Mouse (Mus musculus) right cerebral cortex, postnatal 25 days (tissue): ENCODE data around the gene Umps.

Experiments used
- DNase-seq: peaks from one replicate; pipeline ENCODE4 v3.0.0; 2022

Gene Umps

DNA sequence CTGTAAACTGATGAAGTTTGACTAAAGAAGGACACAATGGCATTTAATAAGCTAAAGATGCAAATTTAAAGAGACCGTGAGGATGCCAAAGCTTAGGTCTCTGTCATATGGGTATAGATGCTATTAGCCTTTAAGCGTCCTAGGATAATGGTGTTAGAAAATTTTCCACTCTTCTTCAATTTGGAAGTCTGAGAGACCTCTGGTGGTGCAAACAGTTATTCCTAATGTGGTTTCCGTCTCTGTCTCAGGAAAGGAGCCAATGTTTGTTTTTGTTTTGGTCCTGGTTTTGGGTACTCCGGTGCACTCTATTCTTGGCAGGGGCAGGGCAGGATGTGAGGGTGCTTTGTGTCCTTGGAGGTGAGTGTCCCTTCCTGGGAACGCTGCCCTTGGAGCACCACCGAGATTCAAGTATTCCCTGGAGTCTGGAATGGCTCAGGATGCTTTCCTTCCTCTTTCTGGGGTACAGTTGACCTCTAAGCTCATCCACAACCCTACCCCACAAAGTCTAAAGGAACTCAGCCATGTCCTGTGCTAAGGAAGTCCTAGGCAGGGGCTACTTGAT is 39.5 kb downstream of the Umps start:
- DNase-seq: no peak

DNA sequence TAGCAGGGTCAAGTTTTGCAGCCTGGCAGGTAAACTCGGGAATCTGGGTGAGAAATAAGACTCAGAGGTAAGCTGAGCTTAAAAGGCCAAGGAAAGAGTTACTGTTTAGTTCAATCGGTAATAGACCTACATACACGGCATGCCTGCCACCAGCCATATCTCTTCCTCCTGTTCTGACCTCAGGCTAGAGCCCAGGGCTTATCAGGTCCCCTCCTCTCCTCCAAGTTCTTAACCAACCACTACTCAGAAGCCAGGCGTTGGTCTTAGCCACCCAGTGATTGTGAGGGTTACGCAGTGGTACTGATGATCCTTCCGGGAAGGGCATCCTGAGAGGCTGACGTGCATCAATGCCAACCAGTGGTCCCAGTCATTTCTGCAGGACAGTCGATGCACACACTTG is 43.1 kb downstream of the Umps start:
- no peak for DNase-seq

DNA sequence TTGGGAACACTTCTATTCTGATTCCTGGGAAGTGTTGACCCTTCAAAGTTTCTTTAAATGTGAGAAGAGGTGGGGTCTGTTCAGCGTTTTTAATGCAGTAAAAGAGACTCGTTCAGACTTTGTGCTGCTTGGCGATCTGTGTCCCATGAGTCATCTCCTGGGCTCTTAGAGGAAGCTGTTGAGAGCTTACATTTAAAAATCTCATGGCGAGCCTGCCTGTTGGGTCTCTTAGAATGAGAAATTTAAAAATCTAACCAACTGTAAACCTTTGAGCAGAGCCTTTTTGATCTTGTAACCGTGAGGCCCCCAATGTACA is 43.9 kb downstream of the Umps start:
- DNase-seq: no peak

DNA sequence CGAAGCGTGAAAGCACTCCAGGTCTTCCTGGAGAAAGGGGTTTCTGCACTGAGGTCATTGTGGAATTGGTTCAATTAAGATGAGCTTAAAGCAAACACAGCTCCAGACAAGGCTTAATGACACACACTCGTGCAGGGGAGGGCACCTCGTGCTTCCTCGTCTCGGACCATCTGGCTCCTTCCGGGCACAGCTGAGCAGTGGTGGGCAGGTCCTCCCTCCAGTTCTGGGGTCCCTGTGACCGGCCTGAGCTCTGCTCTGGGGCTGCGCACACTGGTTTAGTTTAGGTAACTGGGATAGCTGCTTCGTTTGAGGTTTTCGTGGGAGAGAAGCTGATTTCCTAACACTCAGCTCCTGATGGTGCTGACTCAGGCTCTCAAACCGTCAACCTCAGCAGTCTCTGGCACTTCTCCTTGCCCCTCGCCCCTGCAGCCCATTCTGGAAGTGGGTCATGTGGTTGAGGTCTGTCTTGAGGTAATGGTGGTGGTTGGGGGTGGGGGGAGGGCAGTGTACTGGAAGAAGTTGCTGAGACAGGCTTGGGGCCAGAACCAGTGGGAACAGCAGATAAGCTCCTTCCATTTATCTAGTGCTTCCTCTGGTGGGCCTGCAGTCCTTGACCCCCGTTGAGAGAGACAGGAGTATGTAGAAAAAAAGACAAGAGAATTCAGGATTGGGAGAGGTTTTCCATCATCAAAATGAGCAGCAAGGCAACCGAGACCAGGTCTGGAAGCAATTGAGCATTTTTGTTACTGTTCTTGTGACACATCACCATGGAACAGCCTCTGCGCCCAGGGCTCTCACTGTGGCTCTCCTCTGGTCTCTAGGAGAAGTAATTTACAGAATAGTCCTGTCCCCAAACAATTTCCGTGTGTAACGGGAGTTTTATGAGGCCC is 44.5 kb downstream of the Umps start:
- peak; percentile 21 for DNase-seq

DNA sequence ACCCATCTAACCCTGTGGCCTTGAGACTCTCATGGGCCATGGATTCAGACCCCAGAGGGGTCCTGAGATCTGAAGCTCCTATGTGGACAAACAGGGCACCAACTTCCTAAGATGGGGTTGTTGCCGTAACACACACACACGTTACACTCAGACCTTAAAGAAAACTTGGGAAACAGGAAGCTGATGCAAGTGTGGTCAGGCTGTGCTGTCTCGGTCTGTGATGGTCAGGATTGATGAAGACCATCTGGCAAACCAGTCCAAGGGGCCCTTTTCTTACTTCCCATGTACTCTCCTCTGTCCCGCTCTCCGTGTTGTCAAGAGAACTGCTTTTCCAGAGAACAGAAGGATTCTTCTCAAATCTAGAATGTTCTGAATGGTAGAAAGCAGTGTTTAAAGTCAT is 45.3 kb downstream of the Umps start:
- DNase-seq: no peak

DNA sequence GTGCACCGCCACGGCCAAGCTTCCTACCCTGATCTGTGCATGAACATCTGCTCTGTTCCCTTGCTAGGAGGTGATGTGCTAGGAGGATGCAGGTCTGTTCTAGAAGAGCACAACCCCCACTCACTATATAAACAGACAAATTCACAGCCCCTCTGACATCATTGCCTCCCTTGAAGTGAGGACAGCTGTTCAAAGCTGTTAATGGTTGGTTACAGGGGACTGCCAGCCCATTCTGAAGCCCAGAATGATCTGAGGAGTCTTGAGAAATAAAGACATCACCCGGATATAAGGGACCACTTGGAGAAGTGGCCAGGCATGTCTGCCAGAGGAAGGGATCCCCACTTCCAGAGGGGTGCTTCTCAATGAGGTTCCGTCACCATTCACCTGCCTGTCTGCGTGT is 48.9 kb downstream of the Umps start:
- no peak for DNase-seq

DNA sequence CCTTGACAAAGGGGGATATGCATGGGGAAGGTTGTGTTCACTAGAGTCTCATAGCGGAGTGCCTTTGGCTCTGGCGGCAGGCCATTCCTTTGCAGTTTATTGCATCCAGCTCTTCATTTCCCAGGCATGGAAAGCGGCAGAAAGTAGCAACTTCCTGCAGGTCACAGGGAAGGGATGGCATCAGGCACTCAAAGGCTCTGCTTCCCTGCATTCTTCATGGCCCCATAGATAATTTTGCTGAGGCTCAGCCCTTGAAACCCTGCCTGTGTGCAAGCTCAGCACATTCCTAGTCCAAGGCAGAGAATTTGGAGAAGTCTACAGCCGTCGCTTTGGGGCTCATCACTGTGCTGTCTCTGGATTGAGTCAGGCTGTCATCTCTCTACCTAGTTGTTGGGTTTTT is 49.4 kb downstream of the Umps start:
- no peak for DNase-seq

DNA sequence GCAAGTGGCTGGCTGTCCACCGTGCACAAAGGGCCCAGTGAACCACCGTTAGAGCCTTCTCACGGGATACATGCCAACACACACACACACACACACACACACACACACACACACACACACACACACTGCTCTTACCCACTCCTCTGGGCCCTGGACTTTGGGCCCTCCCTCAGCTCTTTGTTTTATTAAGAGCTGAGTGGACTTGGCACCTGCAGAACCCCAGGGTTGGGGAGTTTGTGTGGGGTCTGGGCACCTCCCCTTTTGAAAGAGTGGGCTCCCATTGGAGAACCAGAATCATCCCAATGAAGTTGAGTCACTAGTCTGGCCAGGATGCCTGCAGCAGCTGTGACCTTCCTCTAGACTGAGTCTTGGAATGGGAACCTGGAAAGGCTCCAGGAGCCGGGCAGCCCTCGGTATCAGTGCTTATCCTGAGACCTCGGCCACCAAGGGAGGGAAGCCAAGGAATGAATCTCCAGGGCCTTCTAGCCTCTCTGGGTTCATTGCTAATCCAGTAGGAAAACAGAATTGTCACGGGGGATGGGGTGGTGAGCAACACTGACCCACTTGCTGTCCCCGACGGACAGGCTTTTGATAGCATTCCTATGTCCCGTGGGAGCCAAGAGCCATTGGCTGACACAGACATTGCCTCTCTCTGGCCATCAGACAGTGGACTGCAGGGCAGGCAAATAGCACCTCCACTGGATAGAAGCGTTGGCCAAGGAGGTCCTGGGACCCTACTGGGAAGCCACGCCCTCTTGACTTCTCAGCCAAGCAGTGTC is 50.2 kb downstream of the Umps start:
- DNase-seq: no peak

DNA sequence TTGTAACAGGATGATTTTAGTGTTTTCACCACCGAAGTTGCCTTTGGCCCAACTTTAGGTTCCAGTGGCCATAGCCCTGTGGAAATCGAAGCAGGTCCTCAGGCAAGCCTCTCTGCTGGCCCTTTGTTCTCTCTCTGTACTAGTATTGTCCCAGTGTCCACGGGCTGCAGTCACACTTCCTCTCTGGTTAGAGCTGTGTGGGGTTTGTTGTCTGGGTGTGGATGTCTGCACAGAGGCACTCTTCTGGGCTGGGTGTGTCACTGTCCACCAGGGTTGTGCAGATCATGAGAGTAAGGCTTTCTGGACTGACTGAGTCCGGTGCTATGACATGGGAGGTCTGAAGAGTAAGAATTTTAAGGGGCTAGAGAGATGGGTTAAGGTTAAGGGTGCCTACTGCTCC is 51.8 kb downstream of the Umps start:
- DNase-seq: no peak

DNA sequence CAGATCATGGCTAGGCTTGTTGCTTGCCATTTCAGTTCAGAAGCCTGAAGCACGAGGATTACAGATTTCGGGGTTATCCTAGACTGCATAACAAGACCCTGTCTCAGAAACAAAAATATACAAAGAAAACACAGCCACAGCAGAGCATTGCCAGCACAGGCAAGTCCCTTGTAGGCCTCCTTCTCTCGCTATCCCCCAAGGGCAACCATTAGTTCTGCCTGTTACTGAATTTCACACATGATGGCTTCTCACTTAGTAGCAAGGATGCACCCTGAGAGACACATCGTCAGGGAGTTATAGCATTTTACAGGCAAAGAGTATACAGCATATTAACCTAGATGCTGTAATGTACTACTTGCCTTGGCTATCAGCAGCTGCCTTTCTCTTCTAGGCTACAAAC is 58.6 kb downstream of the Umps start:
- no peak for DNase-seq
